Mouse (Mus musculus) MEL (cell line): ENCODE measurements at regions not wholly inside any gene's neighbourhood (a gene's known extent, or its start where the extent isn't known, plus 50 kb on each side); places are given as distances from the start of the nearest gene placed in this dataset.

Experiments
- DNase-seq: peaks from one replicate; pipeline ENCODE4 v3.0.0; 2011; ENCODE audit warnings: low read depth, low spot score
- H3K27ac ChIP-seq: 2 replicates; pipeline ENCODE4 v1.5.1; 2012; ENCODE audit warnings: low read depth, mild to moderate bottlenecking, control low read depth, low read length, moderate library complexity; ENCODE audit not compliant: control insufficient read depth
- H3K27me3 ChIP-seq, 2 experiments: fragments of 150-350 bp in 1 of 2; sonication (generic) in 1 of 2; 2 replicates each; pipeline ENCODE4 v1.6.1; 2012; ENCODE audit warnings: low read length in 2 of 2, mild to moderate bottlenecking in 2 of 2, improper control_type of control experiment in 1 of 2, moderate library complexity in 1 of 2; ENCODE audit not compliant: insufficient read depth in 2 of 2, control insufficient read depth in 1 of 2
- H3K36me3 ChIP-seq, 2 experiments: 2 replicates each; pipeline ENCODE4 v1.6.1; 2012 to 2014; ENCODE audit warnings: low read length in 2 of 2, improper control_type of control experiment in 1 of 2, inconsistent platforms in 1 of 2, mild to moderate bottlenecking in 1 of 2; ENCODE audit not compliant: insufficient read depth in 2 of 2, control insufficient read depth in 1 of 2
- H3K4me1 ChIP-seq, 2 experiments: fragments of 150-350 bp in 1 of 2; sonication (generic) in 1 of 2; 2 replicates each; pipeline ENCODE4 v1.6.1; 2012; ENCODE audit warnings: low read length in 2 of 2, improper control_type of control experiment in 1 of 2, mild to moderate bottlenecking in 1 of 2; ENCODE audit not compliant: insufficient read depth in 2 of 2, control insufficient read depth in 1 of 2
- H3K4me3 ChIP-seq, 2 experiments: fragments of 150-350 bp in 1 of 2; sonication (generic) in 1 of 2; 2 replicates each; pipeline ENCODE4 v1.5.1; 2012; ENCODE audit warnings: low read depth in 2 of 2, low read length in 2 of 2, mild to moderate bottlenecking in 2 of 2, moderate library complexity in 2 of 2, control low read depth in 1 of 2, improper control_type of control experiment in 1 of 2; ENCODE audit not compliant: control insufficient read depth in 1 of 2, insufficient read depth in 1 of 2
- H3K79me2 ChIP-seq: 2 replicates; pipeline ENCODE4 v1.6.1; 2012; ENCODE audit warnings: mild to moderate bottlenecking, low read length, moderate library complexity; ENCODE audit not compliant: control insufficient read depth, poor library complexity, insufficient read depth
- H3K9ac ChIP-seq: 2 replicates; pipeline ENCODE4 v1.6.1; 2012; ENCODE audit warnings: low read depth, mild to moderate bottlenecking, control low read depth, low read length, moderate library complexity; ENCODE audit not compliant: control insufficient read depth, poor library complexity, severe bottlenecking
- H3K9me3 ChIP-seq: fragments of 150-350 bp; sonication (generic); replicated peaks from 2 replicates; pipeline ENCODE4 v1.6.1; 2012; ENCODE audit warnings: mild to moderate bottlenecking, low read length, improper control_type of control experiment, moderate library complexity; ENCODE audit not compliant: insufficient read depth
- BHLHE40 ChIP-seq: IDR thresholded peaks from 2 replicates; pipeline ENCODE4 v1.6.1; 2012; ENCODE audit warnings: low read depth, mild to moderate bottlenecking, inconsistent platforms, low read length, improper control_type of control experiment, borderline replicate concordance
- CHD1 ChIP-seq: IDR thresholded peaks from 2 replicates; pipeline ENCODE4 v1.6.1; 2012; ENCODE audit warnings: low read depth, mild to moderate bottlenecking, inconsistent platforms, low read length, improper control_type of control experiment
- CHD2 ChIP-seq: IDR thresholded peaks from 2 replicates; pipeline ENCODE4 v1.6.1; 2011; ENCODE audit warnings: low read length, improper control_type of control experiment
- ELF1 ChIP-seq: IDR thresholded peaks from 2 replicates; pipeline ENCODE4 v1.6.1; 2014; ENCODE audit warnings: low read depth, mild to moderate bottlenecking, inconsistent platforms, low read length, improper control_type of control experiment, moderate library complexity
- ETS1 ChIP-seq: IDR thresholded peaks from 2 replicates; pipeline ENCODE4 v1.6.1; 2012; ENCODE audit warnings: low read depth, mild to moderate bottlenecking, inconsistent platforms, low read length, improper control_type of control experiment, moderate library complexity
- GATA1 ChIP-seq: IDR thresholded peaks from 2 replicates; pipeline ENCODE4 v1.6.1; 2011; ENCODE audit warnings: low read depth, low read length, improper control_type of control experiment
- JUND ChIP-seq: IDR thresholded peaks from 2 replicates; pipeline ENCODE4 v1.6.1; 2011; ENCODE audit warnings: low read depth, mild to moderate bottlenecking, improper control_type of control experiment, low read length
- KAT2A ChIP-seq: conservative IDR thresholded peaks from 2 replicates; pipeline ENCODE4 v1.6.1; 2012; ENCODE audit warnings: low read depth, low read length, improper control_type of control experiment, inconsistent platforms
- MAX ChIP-seq: IDR thresholded peaks from 2 replicates; pipeline ENCODE4 v1.6.1; 2011; ENCODE audit warnings: low read length, improper control_type of control experiment
- NRF1 ChIP-seq: IDR thresholded peaks from 2 replicates; pipeline ENCODE4 v1.6.1; 2014; ENCODE audit warnings: low read depth, mild to moderate bottlenecking, inconsistent platforms, low read length, improper control_type of control experiment, moderate library complexity; ENCODE audit not compliant: poor library complexity, insufficient read depth, severe bottlenecking
- RCOR1 ChIP-seq: IDR thresholded peaks from 2 replicates; pipeline ENCODE4 v1.6.1; 2012; ENCODE audit warnings: low read depth, mild to moderate bottlenecking, inconsistent platforms, low read length, improper control_type of control experiment
- TBP ChIP-seq: IDR thresholded peaks from 2 replicates; pipeline ENCODE4 v1.8.0; 2011; ENCODE audit warnings: low read depth, low read length, improper control_type of control experiment
- UBTF ChIP-seq: IDR thresholded peaks from 2 replicates; pipeline ENCODE4 v1.6.1; 2012; ENCODE audit warnings: low read depth, mild to moderate bottlenecking, inconsistent platforms, low read length, improper control_type of control experiment, moderate library complexity, borderline replicate concordance; ENCODE audit not compliant: insufficient read depth
- USF1 ChIP-seq: IDR thresholded peaks from 2 replicates; pipeline ENCODE4 v1.6.1; 2014; ENCODE audit warnings: low read depth, mild to moderate bottlenecking, inconsistent platforms, low read length, improper control_type of control experiment, moderate library complexity
- ZNF384 ChIP-seq: IDR thresholded peaks from 2 replicates; pipeline ENCODE4 v1.6.1; 2012; ENCODE audit warnings: low read depth, mild to moderate bottlenecking, inconsistent platforms, low read length, improper control_type of control experiment

DNA sequence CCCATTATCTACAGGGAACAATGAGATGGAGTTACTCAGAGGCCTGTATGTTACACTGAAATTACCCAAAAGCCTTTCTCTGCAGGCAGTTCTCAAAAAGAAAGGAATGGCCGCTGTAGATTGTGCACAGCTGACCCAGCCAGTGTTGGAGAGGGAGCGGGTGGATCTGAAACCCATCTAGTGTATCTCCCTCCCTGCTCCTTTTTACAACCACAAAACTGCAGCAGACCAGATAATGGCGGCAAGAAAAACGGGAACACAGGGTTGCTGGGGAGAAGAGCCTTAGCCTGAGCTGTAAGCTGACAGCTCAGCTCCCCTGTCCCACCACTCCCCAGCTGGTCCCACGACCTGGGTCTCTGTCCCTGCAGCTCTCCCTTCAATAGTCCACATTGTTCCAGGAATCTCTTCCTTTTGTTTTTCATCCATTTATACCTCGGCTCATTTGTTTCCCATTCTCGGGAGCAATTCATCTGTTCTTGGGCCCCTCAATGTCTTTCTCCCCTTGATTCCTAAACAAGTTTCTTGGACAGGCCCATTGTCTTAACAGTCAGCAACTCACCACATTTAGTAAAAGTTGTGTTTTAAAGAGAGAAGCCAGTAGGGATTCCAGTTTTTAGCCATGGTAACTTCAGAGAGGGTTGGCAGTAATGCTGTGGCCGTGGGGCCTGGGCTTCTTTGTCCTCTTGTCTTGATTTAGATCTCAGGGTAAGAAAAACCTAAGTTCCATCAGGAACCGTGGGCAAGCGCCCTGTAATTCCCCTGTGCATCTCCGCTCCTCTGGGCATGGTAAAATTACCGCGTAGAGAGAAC is 67.6 kb upstream of the Fzd7 start:
- Histone ChIP-seq H3K9me3 (no peaks in the 10 kb centered on the region), H3K4me3 (no peak overlapping the region; a peak in 1 of 4 replicates), H3K36me3 (no peaks in the 10 kb centered on the region; a peak in 2 of 4 replicates), H3K4me1 (peaks cover 3 to 12% of the 10 kb centered on the region in 2 experiments), H3K79me2 (no peaks in the 10 kb centered on the region), H3K9ac (no peak overlapping the region; the same call in 1 of the 2 replicates), H3K27me3 (peaks cover 0 to 6% of the 10 kb centered on the region in 2 experiments; a peak in 1 of 4 replicates), H3K27ac (no peak overlapping the region)
- TF ChIP-seq GATA1, result 0 out of 2 replicates have a peak, but pooled peaks have one; percentile 27
- no peak for TF ChIP-seq CHD1
- TF ChIP-seq NRF1, result no peak
- 0 out of 2 replicates have a peak, but pooled peaks have one; percentile 21 for TF ChIP-seq TBP
- peak; percentile 58 for DNase-seq

DNA sequence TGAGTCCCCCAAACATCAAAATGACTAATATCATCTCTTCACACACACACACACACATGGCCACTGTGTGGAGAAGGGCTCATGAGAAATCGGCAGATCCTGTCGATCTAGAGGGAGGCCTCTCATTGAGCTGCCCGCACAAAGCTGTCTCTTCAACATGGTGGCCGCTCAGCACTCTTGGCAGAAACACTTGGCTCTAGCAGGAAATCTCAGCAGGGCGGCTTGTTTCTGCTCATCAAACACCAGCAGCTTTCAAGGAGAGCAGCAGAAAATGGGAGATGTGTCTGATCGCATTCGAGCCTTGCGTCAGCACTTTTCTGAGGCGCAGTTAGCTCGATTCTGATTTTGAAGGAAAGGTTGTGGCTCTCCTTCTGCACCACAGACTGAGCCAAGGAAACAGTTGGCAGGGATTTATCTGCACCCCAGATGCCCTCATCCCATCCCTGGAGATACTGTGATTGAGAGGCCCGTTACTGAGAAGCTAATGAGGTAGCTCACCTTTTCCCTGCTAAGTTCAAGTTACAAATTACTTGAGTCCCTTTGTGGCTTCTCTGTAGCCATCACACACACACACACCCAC is 66.4 kb upstream of the Fzd7 start:
- TF ChIP-seq USF1 (no peak), GATA1 (no peak), ELF1 (no peak), MAX (no peak), UBTF (no peak), BHLHE40 (no peak), JUND (no peak), CHD2 (no peak), ZNF384 (no peak), KAT2A (no peak), RCOR1 (no peak), ETS1 (no peak), NRF1 (no peak)
- peaks cover 2 to 6% of the 10 kb centered on the region in 2 experiments; a peak in 2 of 4 replicates for H3K27me3 ChIP-seq
- H3K4me3 ChIP-seq, result no peak overlapping the region
- H3K36me3 ChIP-seq, result no peaks in the 10 kb centered on the region
- H3K79me2 ChIP-seq, result no peaks in the 10 kb centered on the region
- peaks cover 0 to 4% of the 10 kb centered on the region in 2 experiments; a peak in 1 of 4 replicates for H3K4me1 ChIP-seq
- no peak for DNase-seq
- H3K9ac ChIP-seq, result no peak overlapping the region
- no peaks in the 10 kb centered on the region for H3K9me3 ChIP-seq
- no peak overlapping the region for H3K27ac ChIP-seq
